Mouse (Mus musculus) lung, adult 2 months (tissue): Measurements from ENCODE around the gene Ppp1r9a. TPM values are rescaled to one million over a fixed set of nuclear protein-coding genes. Genes with fewer than 3 reads are reported as not detected.

ENCODE experiments used
- DNase-seq: peaks from one replicate; pipeline ENCODE4 v3.0.0; 2022
- H3K4me1 ChIP-seq: fragments of 200-500 bp; 2 replicates; pipeline ENCODE4 v1.6.1; 2011; ENCODE audit warnings: low read length; ENCODE audit not compliant: control insufficient read depth, insufficient read depth
- H3K4me3 ChIP-seq: fragments of 200-500 bp; replicated peaks from 2 replicates; pipeline ENCODE3; 2011; ENCODE audit warnings: low read depth, mild to moderate bottlenecking, control low read depth, low read length; ENCODE audit errors: extremely low read depth
- CTCF ChIP-seq: fragments of 200-500 bp; IDR thresholded peaks from 2 replicates; pipeline ENCODE4 v1.5.1; 2011; ENCODE audit warnings: mild to moderate bottlenecking, low read length, control low read depth; ENCODE audit not compliant: insufficient read depth
- POLR2A ChIP-seq: fragments of 200-500 bp; IDR thresholded peaks from 2 replicates; pipeline ENCODE4 v1.6.1; 2011; ENCODE audit warnings: low read depth, mild to moderate bottlenecking, control low read depth, low read length, borderline replicate concordance; ENCODE audit errors: extremely low read depth
- WGBS: fragments of 180-500 bp; shearing (Covaris S2); methylation state at CpG from one replicate; pipeline ENCODE4 v1.1.7; 2018; 5-methylcytosine and 5-hydroxymethylcytosine counted together
- polyA plus RNA-seq: library from polyadenylated mRNA; depleted of rRNA; stranded (reverse); fragments of >200 nt; gene quantifications from 2 replicates; pipeline ENCODE4 v1.2.3, GENCODE M21; 2012

The Ppp1r9a gene
- polyA plus RNA-seq, 1 experiment = 13.9 TPM

DNA sequence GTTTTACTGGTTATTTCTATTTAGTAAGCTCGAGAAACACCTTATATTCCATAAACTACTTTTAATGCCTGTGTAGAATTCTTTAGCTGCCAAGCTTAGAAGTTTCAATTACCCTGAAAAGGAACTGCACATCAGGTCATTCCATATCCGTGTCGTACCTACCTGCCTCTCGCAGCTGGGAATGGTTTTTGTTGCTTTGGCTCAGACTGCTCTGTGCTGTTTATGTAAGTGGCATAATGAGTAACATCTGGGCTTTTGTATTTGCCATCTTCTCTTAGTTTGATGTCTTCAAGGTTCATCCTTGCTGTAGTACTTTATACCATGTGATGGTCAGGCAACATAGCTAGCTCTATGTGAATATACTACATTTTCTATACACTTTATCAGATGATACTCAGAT, 47.0 kb downstream of the Ppp1r9a start:
- no peaks in the 10 kb centered on the region; the same call in 1 of the 2 replicates for H3K4me1 ChIP-seq
- H3K4me3 ChIP-seq = no peak overlapping the region
- TF ChIP-seq POLR2A (no peak), CTCF (no peak)
- 91% methylated on average over 4 of the region's 4 CpGs for WGBS
- no peak for DNase-seq

DNA sequence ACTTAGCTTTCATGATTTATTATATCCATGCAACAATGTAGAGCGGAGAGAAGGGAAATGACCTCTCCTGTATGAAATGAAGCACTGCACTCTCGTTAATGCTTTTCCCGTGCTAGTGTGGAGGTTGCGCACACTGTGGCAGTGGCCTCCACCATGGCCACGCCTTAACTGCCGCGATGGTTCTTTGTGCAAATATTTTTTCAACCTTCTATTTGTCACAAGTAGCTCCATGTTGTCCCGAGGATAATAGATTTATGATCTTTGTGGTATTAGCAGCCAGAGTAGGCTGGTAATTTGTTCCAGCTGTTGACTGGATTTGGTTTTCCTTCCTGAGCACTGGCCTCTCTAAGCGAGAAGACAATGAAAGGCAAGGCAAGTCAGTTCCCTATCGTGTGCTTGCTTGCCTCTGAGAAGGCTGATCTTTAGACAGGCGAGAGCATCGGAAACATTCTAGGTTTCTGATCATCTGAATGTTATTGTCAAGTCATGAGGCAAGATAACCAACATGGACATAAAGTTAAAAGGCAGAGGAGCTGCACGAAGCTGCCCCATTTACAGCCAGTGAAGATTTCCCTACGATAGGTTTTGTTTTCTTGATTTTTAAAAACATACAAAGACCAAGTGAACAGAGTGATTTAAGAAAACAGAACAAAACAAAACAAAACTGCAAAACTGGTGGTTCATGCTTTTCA, 50.5 kb downstream of the Ppp1r9a start:
- H3K4me3 ChIP-seq = no peak overlapping the region
- no peak for DNase-seq
- no peak for TF ChIP-seq CTCF
- TF ChIP-seq POLR2A = no peak
- no peaks in the 10 kb centered on the region; the same call in 1 of the 2 replicates for H3K4me1 ChIP-seq
- 46% methylated on average over 14 of the region's 14 CpGs for WGBS

DNA sequence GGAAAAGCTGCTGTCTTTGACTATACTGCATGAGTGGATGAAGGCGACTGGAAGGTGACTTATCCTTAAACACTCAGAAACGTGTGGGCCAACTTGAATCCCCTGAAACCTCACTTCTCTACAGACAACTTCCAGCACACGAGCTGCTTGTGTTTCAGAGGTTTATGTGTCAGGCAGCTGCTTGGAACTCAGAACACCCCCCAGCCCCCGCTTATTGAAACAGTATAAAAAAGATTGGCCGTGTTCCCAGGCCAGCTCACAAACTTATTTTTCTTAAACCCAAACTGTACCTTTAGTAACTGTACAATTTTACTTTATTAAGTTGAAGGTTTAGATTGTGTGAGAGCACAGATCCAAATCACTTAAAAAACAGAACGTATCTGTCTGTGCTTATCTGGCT, 53.9 kb downstream of the Ppp1r9a start:
- DNase-seq = no peak
- Histone ChIP-seq H3K4me1 (no peaks in the 10 kb centered on the region; the same call in 1 of the 2 replicates), H3K4me3 (no peak overlapping the region)
- no peak for TF ChIP-seq CTCF
- no peak for TF ChIP-seq POLR2A
- WGBS = 59% methylated on average over 6 of the region's 6 CpGs

DNA sequence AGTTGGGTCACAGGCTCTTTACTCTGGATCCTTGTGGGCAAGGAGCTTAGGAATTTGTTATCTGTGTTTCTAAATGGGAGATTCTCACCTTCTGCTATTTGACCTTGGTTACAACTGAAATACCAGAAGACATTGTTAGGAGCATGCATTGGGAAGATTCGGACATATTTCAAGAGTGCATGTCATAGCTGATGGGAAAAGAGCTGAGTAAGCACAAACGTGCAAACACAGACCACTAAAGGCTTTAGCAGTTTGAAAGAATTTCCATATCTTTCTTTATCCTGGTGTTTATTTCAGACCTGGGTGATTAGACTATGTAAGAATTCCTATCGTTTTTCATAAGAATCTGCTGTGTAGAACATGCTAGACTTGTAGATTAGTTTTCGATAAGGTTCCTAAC, 59.5 kb downstream of the Ppp1r9a start:
- Histone ChIP-seq H3K4me3 (no peak overlapping the region), H3K4me1 (no peaks in the 10 kb centered on the region)
- TF ChIP-seq POLR2A (no peak), CTCF (no peak)
- 68% methylated on average over 4 of the region's 4 CpGs for WGBS
- DNase-seq = no peak

DNA sequence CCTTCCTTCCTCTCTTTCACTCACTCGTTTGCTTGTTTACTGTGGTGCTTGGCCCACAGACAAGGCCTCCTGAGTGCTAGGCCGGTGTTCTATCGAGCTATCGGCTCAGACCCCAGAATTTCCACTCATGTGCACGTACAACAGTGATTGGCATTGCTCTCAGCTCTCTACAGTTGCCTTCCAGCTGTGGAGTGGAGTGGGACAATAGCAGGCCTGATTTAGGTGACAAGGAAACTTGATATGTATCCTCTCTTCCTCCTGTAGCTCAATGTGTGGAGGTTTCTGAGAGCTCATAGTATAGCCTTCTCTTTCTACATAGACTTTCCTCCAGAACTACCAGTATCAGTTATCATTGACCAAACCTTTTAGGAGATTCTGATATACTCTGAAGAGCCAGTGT, 60.3 kb downstream of the Ppp1r9a start:
- Histone ChIP-seq H3K4me1 (no peaks in the 10 kb centered on the region), H3K4me3 (no peak overlapping the region)
- WGBS = 67% methylated on average over 5 of the region's 5 CpGs
- no peak for DNase-seq
- no peak for TF ChIP-seq POLR2A
- TF ChIP-seq CTCF = no peak

DNA sequence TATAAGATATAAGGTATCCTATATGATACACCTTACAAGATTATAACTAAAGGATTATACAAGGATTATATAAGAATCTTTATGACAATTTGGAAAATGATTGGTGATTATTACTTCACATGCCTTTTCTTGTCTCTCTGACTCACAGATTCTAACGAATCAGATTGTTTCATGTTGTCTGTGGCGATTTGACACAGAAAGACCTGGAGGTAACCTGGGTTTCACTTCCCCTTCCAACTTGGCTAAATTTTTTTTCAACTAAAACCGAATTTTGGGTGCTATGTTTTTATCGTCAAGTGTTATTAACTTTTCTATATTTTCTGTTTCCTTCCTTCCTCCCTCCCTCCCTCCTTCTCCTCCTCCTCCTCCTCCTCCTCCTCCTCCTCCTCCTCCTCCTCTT, 64.5 kb downstream of the Ppp1r9a start:
- Histone ChIP-seq H3K4me1 (no peaks in the 10 kb centered on the region), H3K4me3 (no peak overlapping the region)
- no peak for TF ChIP-seq POLR2A
- TF ChIP-seq CTCF = no peak
- no peak for DNase-seq
- 81% methylated on average over 4 of the region's 4 CpGs for WGBS

DNA sequence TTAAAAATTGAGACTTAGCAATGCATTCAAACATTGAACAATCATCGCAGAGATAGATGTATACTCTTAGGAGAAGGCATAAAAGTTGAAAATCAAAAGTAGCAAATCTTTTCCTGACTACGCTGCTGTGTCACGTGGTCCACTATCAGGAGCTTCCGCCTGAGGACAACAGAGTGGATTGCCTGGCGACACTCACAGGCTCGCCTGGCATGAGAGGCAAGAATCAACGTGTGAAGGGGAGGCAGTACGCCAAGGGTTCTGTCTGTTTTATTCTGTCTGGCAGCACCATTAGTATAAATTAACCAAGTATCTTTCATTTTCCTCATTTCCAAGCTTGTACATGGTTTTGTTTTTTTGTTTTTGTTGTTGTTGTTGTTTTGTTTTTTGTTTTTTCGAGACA, 68.5 kb downstream of the Ppp1r9a start:
- WGBS = 74% methylated on average over 9 of the region's 9 CpGs
- no peaks in the 10 kb centered on the region for H3K4me1 ChIP-seq
- no peak overlapping the region for H3K4me3 ChIP-seq
- no peak for TF ChIP-seq POLR2A
- no peak for TF ChIP-seq CTCF
- DNase-seq = no peak

DNA sequence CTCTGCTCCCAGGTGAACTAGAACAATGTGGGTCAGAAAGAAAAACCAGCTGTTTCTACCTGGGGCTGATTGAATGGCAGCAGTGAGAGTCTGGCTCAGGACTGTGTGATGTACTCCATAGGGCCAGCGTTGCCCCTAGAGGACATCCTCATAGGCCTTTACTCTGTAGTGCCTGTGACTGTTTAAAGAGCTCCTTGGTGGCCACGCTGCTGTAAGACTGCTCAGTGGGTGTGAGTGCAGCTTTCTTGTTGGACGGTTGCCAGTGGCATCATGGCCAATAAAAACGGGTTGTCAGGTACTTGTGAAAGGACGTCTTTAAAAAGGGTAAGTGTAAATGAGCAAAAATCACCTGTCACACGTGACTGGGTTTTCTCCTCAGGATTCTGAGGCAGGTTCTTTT, 70.1 kb downstream of the Ppp1r9a start:
- Histone ChIP-seq H3K4me3 (no peak overlapping the region), H3K4me1 (no peaks in the 10 kb centered on the region)
- TF ChIP-seq CTCF (no peak), POLR2A (no peak)
- WGBS = 41% methylated on average over 6 of the region's 6 CpGs
- DNase-seq = no peak

DNA sequence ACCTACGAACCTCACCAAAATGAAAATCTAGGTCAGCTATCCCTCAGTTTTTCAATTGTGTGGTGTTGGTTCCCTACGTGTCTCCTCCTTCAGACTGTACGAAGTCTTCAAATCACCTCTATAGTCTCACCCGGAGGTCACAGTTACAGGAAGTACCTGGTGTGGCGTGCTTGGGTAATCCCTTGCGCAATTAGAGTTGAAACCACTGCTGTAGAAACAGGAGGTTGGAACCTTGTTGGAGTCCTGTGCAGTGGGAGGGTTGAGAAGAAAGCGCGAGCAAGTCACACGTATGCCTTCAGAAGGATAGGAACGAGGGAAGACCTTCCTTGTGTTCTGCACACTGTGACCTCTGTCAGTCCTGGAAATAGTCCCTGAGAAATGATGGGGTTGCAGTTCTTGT, 70.6 kb downstream of the Ppp1r9a start:
- H3K4me1 ChIP-seq = no peaks in the 10 kb centered on the region
- 75% methylated on average over 10 of the region's 10 CpGs for WGBS
- no peak for DNase-seq
- no peak overlapping the region for H3K4me3 ChIP-seq
- TF ChIP-seq CTCF = no peak
- TF ChIP-seq POLR2A = no peak

DNA sequence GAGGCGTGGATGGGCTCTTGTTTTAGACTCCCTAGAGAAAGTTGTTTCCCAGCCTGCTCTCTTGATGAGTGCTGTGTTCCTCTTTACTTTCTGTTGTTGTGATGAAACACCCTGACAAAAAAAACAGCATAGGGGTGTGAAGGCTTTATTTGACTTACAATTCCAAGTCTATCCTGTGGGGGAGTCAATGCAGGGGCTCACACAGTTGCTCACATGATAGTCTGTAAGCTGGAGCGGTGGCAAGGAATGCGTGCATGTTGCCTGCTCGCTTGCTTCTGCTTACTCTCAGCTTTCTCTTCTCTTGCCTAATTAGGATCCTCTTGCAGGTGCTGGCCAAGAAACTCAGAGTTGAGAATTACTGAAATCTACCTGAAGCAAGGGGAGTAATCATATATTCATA, 74.8 kb downstream of the Ppp1r9a start:
- no peak for TF ChIP-seq POLR2A
- no peak for TF ChIP-seq CTCF
- Histone ChIP-seq H3K4me3 (no peak overlapping the region), H3K4me1 (no peaks in the 10 kb centered on the region)
- 95% methylated on average over 4 of the region's 4 CpGs for WGBS
- no peak for DNase-seq
